Mouse (Mus musculus): ENCODE results near the gene Lzts2. TPM values are rescaled to one million over a fixed set of nuclear protein-coding genes. Genes with fewer than 3 reads are reported as not detected.
A peak's percentile ranks its signal among the peaks of the same experiment; 100 is the strongest.

The Lzts2 gene
- polyA plus RNA-seq, 1 experiment = 143 TPM

DNA sequence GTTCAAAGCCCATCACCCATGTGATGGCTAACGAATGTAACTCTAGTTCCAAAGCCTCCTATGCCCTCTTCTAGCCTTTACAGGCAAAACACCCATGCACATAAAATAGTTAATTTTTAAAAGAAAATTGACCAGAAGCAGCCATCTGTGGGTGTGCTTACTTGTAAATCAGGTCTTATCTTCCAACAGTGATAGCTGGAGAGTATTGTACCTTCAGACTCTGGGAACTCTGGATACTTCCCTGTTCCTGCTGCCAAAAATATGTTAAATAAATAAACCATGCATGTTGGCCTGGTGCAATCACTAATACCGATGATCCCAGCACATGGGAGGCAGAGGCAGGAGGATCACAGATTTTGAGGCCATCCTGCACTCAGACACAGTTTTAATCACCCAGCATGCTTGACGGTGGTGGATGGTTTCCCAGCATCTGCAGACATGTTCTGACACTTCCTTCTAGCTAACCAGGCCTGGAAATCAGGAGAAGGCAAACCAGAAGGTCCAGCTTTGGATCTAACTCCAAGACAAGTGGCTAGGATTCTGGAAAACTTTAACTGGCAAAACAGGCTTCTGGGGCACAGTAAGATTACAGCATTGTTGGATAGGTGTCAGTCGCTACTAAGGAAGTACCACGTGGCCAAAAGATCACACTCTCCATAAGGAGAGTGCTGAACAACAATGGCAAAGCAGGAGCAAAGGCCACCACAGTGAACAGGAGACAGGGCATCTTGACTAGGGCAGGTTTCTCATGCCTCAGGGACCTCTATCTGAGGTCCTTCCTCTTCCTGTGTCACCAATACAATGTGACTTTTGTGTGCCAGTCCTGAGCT lies 28.8 kb upstream of the Lzts2 start:
- Histone ChIP-seq H3K4me1 (ENCODE audit: control insufficient read depth, insufficient read depth, low read length) (peaks cover 2% of the 10 kb centered on the region; the same call in 1 of the 2 replicates), H3K4me3 (replicated peaks; ENCODE audit: extremely low read depth, low read depth, low read length) (no peak overlapping the region)
- TF ChIP-seq POLR2A (IDR thresholded peaks at IDR 0.05; ENCODE audit: borderline replicate concordance, extremely low read depth, low read depth, low read length) = no peak
- TF ChIP-seq CTCF (IDR thresholded peaks at IDR 0.05; ENCODE audit: insufficient read depth, low read length) = no peak
- DNase-seq = no peak
- 42% methylated on average over 5 of the region's 5 CpGs for WGBS

DNA sequence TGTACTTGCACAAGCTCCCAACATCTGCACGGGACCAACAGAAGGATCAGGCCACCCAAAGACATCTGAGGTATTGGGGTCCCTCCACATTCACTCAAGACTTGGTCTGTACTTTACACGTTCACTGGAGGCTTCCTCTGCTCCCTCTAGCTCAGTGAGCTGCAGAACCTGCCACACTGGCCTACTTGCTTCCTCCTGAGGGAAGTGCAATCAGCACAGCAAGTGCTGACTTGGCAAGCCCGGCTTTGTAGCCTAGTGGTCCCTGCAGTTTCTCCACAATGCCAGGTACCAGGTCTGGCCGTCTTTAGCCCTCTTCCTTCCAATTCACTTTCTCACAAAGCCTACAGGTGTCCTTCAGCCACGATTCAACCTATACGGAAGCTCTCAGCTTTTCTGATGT lies 27.2 kb upstream of the Lzts2 start:
- WGBS = 75% methylated on average over 6 of the region's 6 CpGs
- H3K4me1 ChIP-seq (ENCODE audit: control insufficient read depth, insufficient read depth, low read length) = peaks cover 2% of the 10 kb centered on the region; the same call in 1 of the 2 replicates
- no peak for DNase-seq
- no peak for TF ChIP-seq POLR2A (IDR thresholded peaks at IDR 0.05; ENCODE audit: borderline replicate concordance, extremely low read depth, low read depth, low read length)
- TF ChIP-seq CTCF (IDR thresholded peaks at IDR 0.05; ENCODE audit: insufficient read depth, low read length) = no peak
- no peak overlapping the region for H3K4me3 ChIP-seq (replicated peaks; ENCODE audit: extremely low read depth, low read depth, low read length)

DNA sequence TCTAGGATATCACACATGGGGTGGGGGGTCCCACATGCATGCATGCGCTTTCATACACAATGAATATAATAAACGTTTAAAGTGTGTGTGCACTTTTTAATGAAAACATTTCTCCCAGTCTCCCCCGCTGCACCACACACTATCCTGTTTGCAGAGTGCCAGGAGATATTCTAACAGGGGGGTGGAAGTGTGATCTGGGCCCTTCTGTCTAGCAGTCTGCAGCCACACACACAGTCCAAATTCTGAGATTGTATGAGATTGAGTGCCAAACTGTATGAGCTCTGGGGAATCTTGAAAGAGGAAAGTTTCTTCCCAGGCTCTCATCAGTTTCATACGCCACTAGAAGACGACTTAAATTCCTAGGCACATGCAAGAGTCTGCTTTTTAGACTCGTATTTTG lies 26.4 kb upstream of the Lzts2 start:
- Histone ChIP-seq H3K4me3 (replicated peaks; ENCODE audit: extremely low read depth, low read depth, low read length) (no peak overlapping the region), H3K4me1 (ENCODE audit: control insufficient read depth, insufficient read depth, low read length) (peaks cover 2% of the 10 kb centered on the region; the same call in 1 of the 2 replicates)
- WGBS = 60% methylated on average over 6 of the region's 6 CpGs
- DNase-seq = no peak
- TF ChIP-seq POLR2A (IDR thresholded peaks at IDR 0.05; ENCODE audit: borderline replicate concordance, extremely low read depth, low read depth, low read length) = no peak
- TF ChIP-seq CTCF (IDR thresholded peaks at IDR 0.05; ENCODE audit: insufficient read depth, low read length) = no peak

DNA sequence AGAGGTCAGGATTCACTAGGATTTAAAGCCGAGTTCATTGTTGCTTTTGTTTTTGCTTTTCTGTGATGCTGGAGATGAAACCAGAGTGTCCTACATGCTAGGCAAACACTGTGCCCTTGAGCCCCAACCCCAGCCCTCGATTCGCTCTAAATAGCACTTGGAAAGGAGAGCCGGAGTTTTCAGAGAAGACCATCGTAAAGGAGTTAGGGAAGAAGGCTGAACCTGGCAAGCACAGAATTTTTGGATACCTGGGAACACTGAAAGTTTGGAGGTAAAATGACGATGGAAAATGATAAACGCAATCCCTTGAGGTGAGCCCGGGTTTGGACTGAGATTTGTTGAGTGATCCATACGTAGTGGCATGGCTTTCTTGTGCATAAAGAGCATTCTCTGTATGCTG lies 25.9 kb upstream of the Lzts2 start:
- Histone ChIP-seq H3K4me1 (ENCODE audit: control insufficient read depth, insufficient read depth, low read length) (peaks cover 2% of the 10 kb centered on the region; the same call in 1 of the 2 replicates), H3K4me3 (replicated peaks; ENCODE audit: extremely low read depth, low read depth, low read length) (no peak overlapping the region)
- 42% methylated on average over 9 of the region's 9 CpGs for WGBS

DNA sequence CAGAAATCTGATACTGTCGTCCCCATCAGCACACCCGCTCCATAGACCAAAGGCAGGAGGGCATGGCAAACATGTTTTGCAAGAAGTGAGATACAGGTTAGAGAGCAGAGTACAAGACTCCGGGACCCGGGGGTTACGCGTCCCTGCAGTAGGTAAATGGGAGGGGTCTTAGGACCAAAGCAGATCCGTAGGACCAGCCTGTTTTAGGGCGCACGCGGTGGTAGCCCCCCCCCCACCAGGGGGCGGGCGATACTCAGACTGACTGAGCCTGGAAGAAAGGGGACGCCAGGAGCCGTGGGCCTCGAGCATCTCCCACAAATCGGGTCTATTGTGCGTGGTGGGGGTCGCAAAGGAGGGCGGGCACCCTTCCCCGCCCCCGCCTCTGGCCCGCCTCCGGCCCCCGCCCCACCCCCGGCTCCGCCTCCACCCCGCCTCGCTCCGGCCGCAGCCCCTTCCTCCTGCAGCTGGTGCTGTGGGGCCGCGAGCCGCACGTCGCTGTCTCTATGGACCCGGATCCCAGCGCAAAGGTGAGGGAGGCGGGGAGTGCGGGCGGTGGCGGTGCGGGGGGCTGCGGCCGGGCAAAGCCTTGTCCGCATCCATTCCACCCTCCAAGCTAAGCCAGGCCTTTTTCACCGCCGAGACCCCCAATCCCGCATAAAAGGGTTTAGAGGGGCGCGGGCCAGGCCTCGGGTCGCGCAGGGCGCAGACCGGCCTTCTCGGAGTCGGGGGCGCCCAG lies 25.2 kb upstream of the Lzts2 start, which contains the start of gene Sema4g:
Gene Sema4g, plus strand, starts transcription at position 271 of the 736 bp plus-strand sequence.
- Histone ChIP-seq H3K4me1 (ENCODE audit: control insufficient read depth, insufficient read depth, low read length) (peaks cover 2% of the 10 kb centered on the region; the same call in 1 of the 2 replicates), H3K4me3 (replicated peaks; ENCODE audit: extremely low read depth, low read depth, low read length) (peak within 1 kb of the TSS; percentile 47)
- no peak for TF ChIP-seq POLR2A (IDR thresholded peaks at IDR 0.05; ENCODE audit: borderline replicate concordance, extremely low read depth, low read depth, low read length)
- no peak for TF ChIP-seq CTCF (IDR thresholded peaks at IDR 0.05; ENCODE audit: insufficient read depth, low read length)
- DNase-seq = peak; percentile 24
- WGBS = 2% methylated on average over 54 of the region's 58 CpGs

More for the DNA sequence above, 25.9 kb upstream of the Lzts2 start:
- no peak for DNase-seq
- TF ChIP-seq CTCF (IDR thresholded peaks at IDR 0.05; ENCODE audit: insufficient read depth, low read length) = no peak
- TF ChIP-seq POLR2A (IDR thresholded peaks at IDR 0.05; ENCODE audit: borderline replicate concordance, extremely low read depth, low read depth, low read length) = no peak

DNA sequence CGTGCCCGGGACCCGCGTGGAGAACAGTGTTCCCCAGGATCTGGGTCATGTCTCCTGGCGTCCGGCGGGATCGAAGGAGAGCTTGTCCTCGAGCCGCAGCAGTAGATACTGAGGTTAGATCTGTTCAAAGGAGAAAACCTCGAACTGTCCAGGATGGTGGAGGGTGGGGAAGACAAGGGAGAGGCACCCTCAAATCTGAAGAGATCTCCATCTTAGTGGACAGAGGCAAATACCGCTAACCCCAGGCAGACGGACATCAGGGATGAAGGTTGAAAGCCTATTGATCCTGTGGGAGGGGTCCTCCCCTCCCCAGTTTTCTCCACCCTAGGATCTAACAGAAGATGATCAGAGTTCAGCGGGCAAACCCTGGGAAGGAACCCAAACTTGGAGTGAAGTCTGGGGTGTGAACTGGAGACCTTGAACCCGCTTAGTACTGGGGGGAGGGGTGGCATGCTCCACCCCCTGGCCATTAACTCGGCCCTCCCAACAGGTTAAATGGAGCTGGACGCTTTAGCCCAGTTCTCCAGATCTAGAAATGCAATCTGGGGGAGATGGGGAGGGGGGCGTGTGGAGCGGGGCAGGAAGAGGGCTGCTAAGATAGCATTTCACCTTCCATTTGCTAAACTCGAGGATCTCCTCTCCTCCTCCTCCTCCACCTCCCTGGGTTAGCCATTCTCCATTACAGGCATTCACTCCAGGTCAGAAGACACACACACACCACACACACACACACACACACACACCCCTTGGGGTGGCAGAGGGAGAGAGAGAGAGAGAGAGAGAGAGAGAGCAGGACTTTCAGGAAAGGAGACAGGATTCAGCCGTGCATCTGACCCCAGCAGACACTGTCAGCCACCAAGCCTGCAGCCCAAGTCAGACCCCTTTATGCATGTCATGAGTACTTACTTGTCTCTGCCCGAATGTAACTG lies 24.4 kb upstream of the Lzts2 start:
- TF ChIP-seq POLR2A (IDR thresholded peaks at IDR 0.05; ENCODE audit: borderline replicate concordance, extremely low read depth, low read depth, low read length) = no peak
- TF ChIP-seq CTCF (IDR thresholded peaks at IDR 0.05; ENCODE audit: insufficient read depth, low read length) = no peak
- H3K4me1 ChIP-seq (ENCODE audit: control insufficient read depth, insufficient read depth, low read length) = peaks cover 2% of the 10 kb centered on the region; the same call in 1 of the 2 replicates
- WGBS = 16% methylated on average over 22 of the region's 22 CpGs
- H3K4me3 ChIP-seq (replicated peaks; ENCODE audit: extremely low read depth, low read depth, low read length) = peak overlapping the region; percentile 47
- DNase-seq = no peak

DNA sequence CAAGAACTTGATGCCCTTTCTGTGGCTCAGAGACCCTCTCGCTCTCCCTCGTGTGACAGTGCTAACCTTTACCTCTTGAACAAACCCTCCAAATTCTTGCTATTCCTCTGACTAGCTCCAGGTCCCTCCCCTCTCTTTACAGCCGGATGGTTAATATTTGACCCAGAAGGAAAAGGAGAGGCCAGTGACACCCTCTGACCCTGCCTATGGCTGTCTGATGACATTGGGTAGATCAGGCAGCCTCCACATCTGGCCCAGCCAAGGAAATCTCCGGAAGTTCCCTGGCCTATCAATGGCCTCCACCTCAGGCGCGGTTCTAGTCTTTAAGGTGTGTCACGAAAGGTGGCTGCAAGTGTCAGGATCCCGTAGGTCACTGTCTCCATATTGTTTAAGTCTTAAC lies 23.2 kb upstream of the Lzts2 start:
- no peak overlapping the region for H3K4me3 ChIP-seq (replicated peaks; ENCODE audit: extremely low read depth, low read depth, low read length)
- WGBS = 69% methylated on average over 8 of the region's 8 CpGs

DNA sequence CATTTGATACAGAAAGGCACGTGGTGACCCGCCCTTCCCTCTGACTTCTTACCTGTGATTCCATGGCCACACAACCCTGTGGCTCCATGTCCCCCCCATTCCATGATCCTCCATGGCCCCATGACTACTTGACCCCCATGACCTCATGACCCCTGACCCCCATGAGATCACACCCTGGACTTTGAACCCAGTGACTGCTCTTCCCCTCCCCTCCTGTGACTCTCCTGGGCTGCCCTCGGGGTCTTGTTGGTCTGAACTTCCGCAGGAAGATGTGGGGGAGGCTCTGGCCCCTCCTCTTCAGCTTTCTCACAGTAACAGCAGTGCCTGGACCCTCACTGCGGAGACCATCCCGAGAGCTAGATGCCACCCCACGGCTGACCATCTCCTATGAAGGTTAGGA lies 22.0 kb upstream of the Lzts2 start:
- H3K4me3 ChIP-seq (replicated peaks; ENCODE audit: extremely low read depth, low read depth, low read length) = no peak overlapping the region
- 44% methylated on average over 7 of the region's 7 CpGs for WGBS
- no peak for TF ChIP-seq CTCF (IDR thresholded peaks at IDR 0.05; ENCODE audit: insufficient read depth, low read length)
- TF ChIP-seq POLR2A (IDR thresholded peaks at IDR 0.05; ENCODE audit: borderline replicate concordance, extremely low read depth, low read depth, low read length) = no peak
- H3K4me1 ChIP-seq (ENCODE audit: control insufficient read depth, insufficient read depth, low read length) = peaks cover 2% of the 10 kb centered on the region; the same call in 1 of the 2 replicates
- no peak for DNase-seq

More for the DNA sequence above, 23.2 kb upstream of the Lzts2 start:
- peaks cover 2% of the 10 kb centered on the region; the same call in 1 of the 2 replicates for H3K4me1 ChIP-seq (ENCODE audit: control insufficient read depth, insufficient read depth, low read length)
- DNase-seq = no peak
- TF ChIP-seq CTCF (IDR thresholded peaks at IDR 0.05; ENCODE audit: insufficient read depth, low read length) = no peak
- TF ChIP-seq POLR2A (IDR thresholded peaks at IDR 0.05; ENCODE audit: borderline replicate concordance, extremely low read depth, low read depth, low read length) = no peak
